Mouse (Mus musculus): Measurements from ENCODE around the gene Gm9008. TPM values are rescaled to one million over a fixed set of nuclear protein-coding genes. Genes with fewer than 3 reads are reported as not detected.
"Not testable (repeated sequence)": the region's sequence is repeated elsewhere in the genome, so short reads cannot be mapped to it uniquely, and the experiment has no call there.

Gm9008 gene
- 0.02 and 0.03 TPM in 2 replicates for polyA plus RNA-seq (2012; rRNA removed)
- polyA plus RNA-seq (2014; fragmentation: Nextera tagmentation; extraction: Ambion mirVana): 0.16 and 0.23 TPM in 2 replicates

DNA sequence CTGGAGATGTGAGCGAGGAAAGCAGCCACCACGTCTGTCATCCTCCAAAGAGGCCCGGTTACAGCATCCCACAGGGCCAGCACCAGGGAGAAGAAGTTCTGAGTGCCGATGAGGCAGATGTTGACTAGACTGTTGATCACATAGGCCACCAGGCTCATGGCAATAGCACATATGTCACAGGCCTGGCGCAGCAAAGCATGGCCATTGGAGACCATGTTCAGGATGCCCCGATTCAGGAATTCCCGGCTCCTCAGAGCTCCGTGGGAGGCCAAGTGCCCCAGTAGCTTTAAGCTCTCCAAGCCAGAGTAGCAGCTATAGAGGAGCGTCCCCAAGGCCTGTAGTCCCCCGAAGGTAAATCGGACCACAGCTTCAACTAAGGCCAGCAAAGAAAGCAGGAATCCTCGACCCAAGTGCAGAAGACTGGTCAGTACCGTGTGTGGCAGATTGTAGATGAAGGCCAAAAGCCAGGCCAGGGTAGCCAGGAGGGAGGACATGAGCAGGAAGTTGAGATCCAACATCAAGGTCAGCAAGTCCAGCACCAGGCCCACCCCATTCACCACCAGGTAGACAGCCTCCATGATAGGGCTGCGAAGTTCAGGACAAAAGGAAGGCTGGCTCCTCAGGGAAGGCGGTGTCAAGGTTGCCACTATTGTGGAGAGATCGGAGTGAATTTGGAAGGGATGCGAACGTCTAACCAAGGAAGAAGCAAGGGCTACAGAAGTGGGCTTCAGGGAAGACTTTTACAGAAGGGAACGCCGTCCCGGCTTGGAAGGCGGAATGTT is at the start of gene Gm9008:
Gm9008 (minus strand) TSS at position 731 of the 782 bp plus-strand sequence.
- not testable (repeated sequence) for H3K27me3 ChIP-seq (ENCODE audit: control insufficient read depth, insufficient read depth, low read length); H3K36me3 ChIP-seq (replicated peaks; ENCODE audit: control insufficient read depth, insufficient read depth, low read depth); H3K4me1 ChIP-seq (replicated peaks; ENCODE audit: control insufficient read depth in 2 of 2, insufficient read depth in 2 of 2, low read length in 1 of 2); DNase-seq (ENCODE audit: low read depth in 3 of 3, low spot score in 3 of 3); H3K9me3 ChIP-seq (ENCODE audit: control insufficient read depth, low read length); H3K27ac ChIP-seq; ATAC-seq (ENCODE audit: insufficient read depth); H3K4me3 ChIP-seq (ENCODE audit: insufficient read depth in 1 of 2, low read depth in 2 of 2, low read length in 2 of 2); H3K9ac ChIP-seq (replicated peaks); H3K4me2 ChIP-seq (ENCODE audit: low read depth)
- WGBS (ENCODE audit: insufficient replicate concordance): 82% methylated on average over 17 of the region's 22 CpGs

DNA sequence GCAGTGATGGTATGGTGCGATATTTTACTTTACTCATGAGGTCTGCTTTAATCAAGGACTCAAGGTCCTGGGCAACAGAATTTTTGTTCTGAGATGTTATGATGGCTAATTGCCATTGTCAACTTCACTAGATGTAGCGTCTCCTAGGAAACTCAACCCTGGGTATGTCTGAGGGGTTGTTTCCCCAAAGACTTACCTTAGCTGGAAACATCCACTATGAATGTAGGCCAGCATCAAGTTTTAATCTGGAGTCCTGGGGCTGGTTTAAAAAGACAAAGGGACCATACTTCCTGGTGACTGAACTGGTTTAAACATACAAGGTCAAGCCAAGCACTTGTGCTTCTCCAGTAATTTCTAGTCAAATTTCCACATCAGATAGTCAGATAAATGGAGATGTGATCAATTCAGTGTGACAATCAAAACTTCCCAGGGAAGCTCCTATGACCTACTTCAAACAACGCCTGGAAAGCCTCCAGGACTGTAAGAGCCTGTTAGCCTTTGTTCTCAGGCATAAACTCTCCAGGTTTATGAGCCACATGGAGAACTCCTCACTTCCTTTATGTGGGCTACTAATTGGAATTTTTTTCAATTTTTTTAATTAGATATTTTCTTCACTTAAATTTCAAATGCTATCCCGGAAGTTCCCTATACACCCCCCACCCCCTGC is 24.5 kb upstream of the Gm9008 start:
- Histone ChIP-seq H3K27ac (no peak overlapping the region), H3K4me2 (ENCODE audit: low read depth) (no peak overlapping the region), H3K9me3 (ENCODE audit: control insufficient read depth, low read length) (no peaks in the 10 kb centered on the region), H3K4me1 (replicated peaks; ENCODE audit: control insufficient read depth in 2 of 2, insufficient read depth in 2 of 2, low read length in 1 of 2) (no peaks in the 10 kb centered on the region), H3K27me3 (ENCODE audit: control insufficient read depth, insufficient read depth, low read length) (no peaks in the 10 kb centered on the region), H3K36me3 (replicated peaks; ENCODE audit: control insufficient read depth, insufficient read depth, low read depth) (no peaks in the 10 kb centered on the region), H3K4me3 (ENCODE audit: insufficient read depth in 1 of 2, low read depth in 2 of 2, low read length in 2 of 2) (no peak overlapping the region), H3K9ac (replicated peaks) (no peak overlapping the region)
- WGBS (ENCODE audit: insufficient replicate concordance): 63% methylated on average over 4 of the region's 4 CpGs
- ATAC-seq (ENCODE audit: insufficient read depth) (no peak), DNase-seq (ENCODE audit: low read depth in 3 of 3, low spot score in 3 of 3) (no peak)
- TF ChIP-seq CTCF (IDR thresholded peaks at IDR 0.05; ENCODE audit: low read depth): no peak
- TF ChIP-seq EP300 (IDR thresholded peaks at IDR 0.05; ENCODE audit: low read depth): no peak

DNA sequence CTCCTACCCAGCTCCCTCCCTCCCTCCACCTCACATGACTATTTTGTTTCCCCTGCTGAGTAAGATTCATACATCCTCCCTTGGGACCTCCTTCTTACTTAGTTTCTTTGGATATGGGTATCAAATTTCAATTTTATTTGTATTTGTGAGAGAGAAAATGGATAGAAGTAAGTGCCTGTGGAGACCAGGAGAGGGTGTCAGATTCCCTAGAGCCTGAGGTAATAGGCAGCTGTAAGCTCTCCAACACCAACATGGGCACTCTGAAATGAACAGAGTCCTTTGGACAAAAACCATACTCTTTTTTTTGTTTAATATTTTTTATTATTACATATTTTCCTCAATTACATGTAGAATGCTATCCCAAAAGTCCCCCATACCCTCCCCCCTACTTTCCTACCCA is 12.6 kb upstream of the Gm9008 start:
- Histone ChIP-seq H3K27ac (no peak overlapping the region), H3K4me3 (ENCODE audit: insufficient read depth in 1 of 2, low read depth in 2 of 2, low read length in 2 of 2) (no peak overlapping the region), H3K27me3 (ENCODE audit: control insufficient read depth, insufficient read depth, low read length) (no peaks in the 10 kb centered on the region), H3K4me2 (ENCODE audit: low read depth) (no peak overlapping the region), H3K9me3 (ENCODE audit: control insufficient read depth, low read length) (no peaks in the 10 kb centered on the region), H3K36me3 (replicated peaks; ENCODE audit: control insufficient read depth, insufficient read depth, low read depth) (no peaks in the 10 kb centered on the region), H3K4me1 (replicated peaks; ENCODE audit: control insufficient read depth in 2 of 2, insufficient read depth in 2 of 2, low read length in 1 of 2) (no peaks in the 10 kb centered on the region), H3K9ac (replicated peaks) (no peak overlapping the region)
- ATAC-seq (ENCODE audit: insufficient read depth): no peak
- DNase-seq (ENCODE audit: low read depth in 3 of 3, low spot score in 3 of 3): no peak
- TF ChIP-seq EP300 (IDR thresholded peaks at IDR 0.05; ENCODE audit: low read depth) (no peak), CTCF (IDR thresholded peaks at IDR 0.05; ENCODE audit: low read depth) (no peak)

DNA sequence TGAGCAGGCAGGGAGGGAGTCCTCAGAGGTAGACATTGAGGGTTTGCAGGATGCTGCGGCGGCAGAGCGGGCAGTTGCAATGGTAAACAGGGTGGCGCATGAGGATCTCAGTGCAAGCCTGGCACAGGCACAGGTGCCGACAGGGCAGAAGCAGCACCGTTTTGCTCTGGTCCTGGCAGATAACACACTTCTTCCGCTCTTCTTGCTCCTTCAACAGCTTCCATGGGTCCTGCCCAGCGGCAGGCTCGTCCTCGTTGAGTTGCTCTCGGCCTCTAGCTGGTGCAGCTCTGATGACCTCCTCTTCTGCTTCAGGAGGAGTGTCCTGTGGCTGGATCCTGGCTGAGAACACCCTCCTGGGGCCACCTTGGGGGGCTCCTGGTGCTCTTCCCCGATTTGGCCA is 1.2 kb downstream of the Gm9008 start:
- ATAC-seq (ENCODE audit: insufficient read depth); H3K27ac ChIP-seq; DNase-seq (ENCODE audit: low read depth in 3 of 3, low spot score in 3 of 3); H3K36me3 ChIP-seq (replicated peaks; ENCODE audit: control insufficient read depth, insufficient read depth, low read depth); H3K9me3 ChIP-seq (ENCODE audit: control insufficient read depth, low read length); H3K27me3 ChIP-seq (ENCODE audit: control insufficient read depth, insufficient read depth, low read length); H3K4me2 ChIP-seq (ENCODE audit: low read depth); H3K9ac ChIP-seq (replicated peaks); H3K4me3 ChIP-seq (ENCODE audit: insufficient read depth in 1 of 2, low read depth in 2 of 2, low read length in 2 of 2); H3K4me1 ChIP-seq (replicated peaks; ENCODE audit: control insufficient read depth in 2 of 2, insufficient read depth in 2 of 2, low read length in 1 of 2): not testable (repeated sequence)
- WGBS (ENCODE audit: insufficient replicate concordance): 79% methylated on average over 5 of the region's 12 CpGs

DNA sequence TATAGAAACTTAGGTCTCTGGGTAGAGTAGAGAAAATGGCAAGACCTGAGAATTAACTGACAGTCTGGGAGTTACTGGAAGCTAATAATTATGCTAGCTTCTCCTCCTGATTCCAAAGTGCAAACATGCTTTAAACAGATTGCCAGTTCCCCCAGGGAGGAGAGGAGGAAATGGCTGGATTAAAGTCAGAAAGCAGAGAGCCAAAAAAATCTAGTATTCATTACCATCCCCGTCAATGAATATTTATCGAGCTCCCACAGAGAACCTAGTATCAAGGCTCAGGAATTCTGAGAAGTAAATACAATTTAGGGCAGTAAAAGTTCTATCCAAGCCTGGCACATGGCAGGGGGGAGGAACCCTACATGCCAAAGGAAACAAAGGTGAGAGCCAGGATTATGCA is 29.4 kb downstream of the Gm9008 start:
- Histone ChIP-seq H3K27ac (no peak overlapping the region), H3K9me3 (ENCODE audit: control insufficient read depth, low read length) (no peaks in the 10 kb centered on the region), H3K4me3 (ENCODE audit: insufficient read depth in 1 of 2, low read depth in 2 of 2, low read length in 2 of 2) (no peak overlapping the region), H3K4me2 (ENCODE audit: low read depth) (no peak overlapping the region), H3K36me3 (replicated peaks; ENCODE audit: control insufficient read depth, insufficient read depth, low read depth) (no peaks in the 10 kb centered on the region), H3K27me3 (ENCODE audit: control insufficient read depth, insufficient read depth, low read length) (no peaks in the 10 kb centered on the region), H3K4me1 (replicated peaks; ENCODE audit: control insufficient read depth in 2 of 2, insufficient read depth in 2 of 2, low read length in 1 of 2) (no peaks in the 10 kb centered on the region), H3K9ac (replicated peaks) (no peak overlapping the region)
- ATAC-seq (ENCODE audit: insufficient read depth) (no peak), DNase-seq (ENCODE audit: low read depth in 3 of 3, low spot score in 3 of 3) (no peak)
- WGBS (ENCODE audit: insufficient replicate concordance): 17% methylated on average over 2 of the region's 2 CpGs
- no peak for TF ChIP-seq EP300 (IDR thresholded peaks at IDR 0.05; ENCODE audit: low read depth)
- no peak for TF ChIP-seq CTCF (IDR thresholded peaks at IDR 0.05; ENCODE audit: low read depth)
